Mouse (Mus musculus) liver, embryonic 14.5 days (tissue): ENCODE results near the gene Ankrd65.

Experiments
- CTCF ChIP-seq: IDR thresholded peaks from 2 replicates; pipeline ENCODE4 v1.5.1; 2016; ENCODE audit warnings: antibody characterized with exemption, low read depth, control low read depth
- EP300 ChIP-seq: IDR thresholded peaks from 2 replicates; pipeline ENCODE4 v1.6.1; 2016; ENCODE audit warnings: antibody characterized with exemption, low read depth

DNA sequence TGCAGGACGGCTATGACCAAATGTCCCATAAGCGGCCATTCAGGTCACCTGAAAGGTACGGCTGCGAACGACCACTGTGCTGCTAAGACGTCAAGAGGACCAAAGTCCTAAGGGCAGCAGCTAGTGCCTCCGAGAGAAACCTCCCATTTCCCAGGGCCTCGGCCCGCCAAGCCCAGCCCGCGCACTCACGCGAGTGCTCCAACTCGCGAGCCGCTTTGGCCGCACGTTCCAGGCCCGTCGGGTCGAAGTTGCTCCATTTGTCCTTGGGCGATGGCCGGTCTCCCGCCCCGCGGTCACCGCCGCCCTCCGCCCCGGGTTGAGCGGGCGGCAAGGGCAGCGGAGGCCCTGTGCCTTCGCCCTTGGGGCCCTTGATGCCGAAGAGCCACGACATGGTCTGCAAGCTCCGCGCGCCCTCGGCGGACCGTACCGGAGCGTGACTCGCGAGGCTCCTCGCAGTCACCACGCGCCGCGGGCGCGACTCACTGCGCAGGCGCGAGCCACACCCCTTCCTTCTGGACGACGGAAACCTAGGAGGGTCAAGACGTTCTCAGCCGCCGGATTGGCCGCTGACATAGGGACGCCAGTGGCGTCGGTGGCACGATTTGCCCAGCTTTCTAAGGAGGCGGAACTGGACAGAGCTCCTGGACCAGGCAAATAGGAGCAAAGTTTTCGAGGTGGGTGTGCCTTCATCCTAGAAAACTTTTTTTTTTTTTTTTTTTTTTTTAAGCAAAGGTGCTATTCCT lies 29.5 kb upstream of the Ankrd65 start, which contains the start of gene Atad3a:
- TF ChIP-seq CTCF (no peak), EP300 (no peak)
